Mouse (Mus musculus): Measurements from ENCODE around the gene Hapln4. TPM values are rescaled to one million over a fixed set of nuclear protein-coding genes. Genes with fewer than 3 reads are reported as not detected.

Hapln4 gene
- polyA plus RNA-seq, 1 experiment from 2014 or later: 0.02 TPM

- DNase-seq (peak; percentile 91), ATAC-seq (peak; percentile 90)
- WGBS (ENCODE audit: insufficient replicate concordance): under 1% methylated on average over 37 of the region's 37 CpGs
- peak within 1 kb of the TSS; percentile 81 for H3K4me2 ChIP-seq (ENCODE audit: low read depth, low read length)
- no peaks in the 10 kb centered on the region for H3K9me3 ChIP-seq (ENCODE audit: low read length)
- no peaks in the 10 kb centered on the region for H3K27me3 ChIP-seq (ENCODE audit: insufficient read depth, low read length)
- peaks cover 14% of the 10 kb centered on the region for H3K36me3 ChIP-seq (replicated peaks; ENCODE audit: insufficient read depth, low read length)
- H3K9ac ChIP-seq (replicated peaks): peak within 1 kb of the TSS; percentile 75
- peaks cover 17% of the 10 kb centered on the region for H3K4me1 ChIP-seq (ENCODE audit: insufficient read depth)
- TF ChIP-seq EP300 (IDR thresholded peaks at IDR 0.05; ENCODE audit: low read depth) (no peak), CTCF (IDR thresholded peaks at IDR 0.05; ENCODE audit: low read depth) (no peak)
- peak within 1 kb of the TSS; percentile 68 for H3K27ac ChIP-seq (ENCODE audit: low read depth)
- peak within 1 kb of the TSS; percentile 71 for H3K4me3 ChIP-seq (ENCODE audit: low read depth, low read length)
These were observed 48.1 kb downstream of the Hapln4 start, which contains the start of gene Nr2c2ap for GRCm38 (mm10) chr8:70131166-70131883. Gene Nr2c2ap (plus strand): TSS chr8:70131333.

DNA sequence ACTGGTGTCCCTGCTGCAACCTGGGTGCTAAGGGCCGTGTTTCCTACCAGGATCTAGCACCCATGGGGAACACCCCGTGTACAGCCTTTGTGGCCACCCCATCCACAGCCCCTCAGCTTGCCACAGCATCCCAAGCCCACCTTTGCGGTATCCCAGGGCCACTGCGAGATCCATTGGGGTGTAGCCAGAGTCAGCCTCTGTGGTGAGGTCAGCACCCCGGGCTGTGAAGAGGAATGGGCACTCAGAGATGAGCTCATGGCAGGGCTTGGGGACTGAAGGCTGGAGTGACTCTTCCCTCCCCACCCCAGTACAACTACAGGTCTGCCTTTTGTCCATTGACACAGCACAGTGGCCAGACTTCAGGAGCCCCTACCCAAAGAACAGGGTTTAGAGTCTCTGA, 50.8 kb downstream of the Hapln4 start:
- DNase-seq: no peak
- no peak overlapping the region for H3K27ac ChIP-seq (ENCODE audit: low read depth)
- peaks cover 27% of the 10 kb centered on the region for H3K4me1 ChIP-seq (ENCODE audit: insufficient read depth)
- ATAC-seq: no peak
- H3K9me3 ChIP-seq (ENCODE audit: low read length): no peaks in the 10 kb centered on the region
- 85% methylated on average over 5 of the region's 5 CpGs for WGBS (ENCODE audit: insufficient replicate concordance)
- H3K4me2 ChIP-seq (ENCODE audit: low read depth, low read length): no peak overlapping the region
- H3K4me3 ChIP-seq (ENCODE audit: low read depth, low read length): no peak overlapping the region
- no peak for TF ChIP-seq EP300 (IDR thresholded peaks at IDR 0.05; ENCODE audit: low read depth)
- no peak for TF ChIP-seq CTCF (IDR thresholded peaks at IDR 0.05; ENCODE audit: low read depth)
- H3K36me3 ChIP-seq (replicated peaks; ENCODE audit: insufficient read depth, low read length): peaks cover 14% of the 10 kb centered on the region
- H3K9ac ChIP-seq (replicated peaks): no peak overlapping the region
- H3K27me3 ChIP-seq (ENCODE audit: insufficient read depth, low read length): no peaks in the 10 kb centered on the region

GRCm38 (mm10) chr8:70134931-70135330, 51.7 kb downstream of the Hapln4 start:
- H3K36me3 ChIP-seq (replicated peaks; ENCODE audit: insufficient read depth, low read length): peaks cover 14% of the 10 kb centered on the region
- no peak overlapping the region for H3K4me3 ChIP-seq (ENCODE audit: low read depth, low read length)
- DNase-seq (no peak), ATAC-seq (no peak)
- peaks cover 19% of the 10 kb centered on the region for H3K4me1 ChIP-seq (ENCODE audit: insufficient read depth)
- H3K9me3 ChIP-seq (ENCODE audit: low read length): no peaks in the 10 kb centered on the region
- WGBS (ENCODE audit: insufficient replicate concordance): 88% methylated on average over 9 of the region's 9 CpGs
- no peaks in the 10 kb centered on the region for H3K27me3 ChIP-seq (ENCODE audit: insufficient read depth, low read length)
- no peak overlapping the region for H3K27ac ChIP-seq (ENCODE audit: low read depth)
- TF ChIP-seq EP300 (IDR thresholded peaks at IDR 0.05; ENCODE audit: low read depth) (no peak), CTCF (IDR thresholded peaks at IDR 0.05; ENCODE audit: low read depth) (no peak)
- no peak overlapping the region for H3K9ac ChIP-seq (replicated peaks)
- no peak overlapping the region for H3K4me2 ChIP-seq (ENCODE audit: low read depth, low read length)

GRCm38 (mm10) chr8:70136591-70136990, 53.3 kb downstream of the Hapln4 start:
- Histone ChIP-seq H3K4me3 (ENCODE audit: low read depth, low read length) (no peak overlapping the region), H3K9ac (replicated peaks) (no peak overlapping the region), H3K4me2 (ENCODE audit: low read depth, low read length) (no peak overlapping the region), H3K4me1 (ENCODE audit: insufficient read depth) (peaks cover 26% of the 10 kb centered on the region), H3K9me3 (ENCODE audit: low read length) (no peaks in the 10 kb centered on the region), H3K36me3 (replicated peaks; ENCODE audit: insufficient read depth, low read length) (peaks cover 14% of the 10 kb centered on the region), H3K27ac (ENCODE audit: low read depth) (no peak overlapping the region), H3K27me3 (ENCODE audit: insufficient read depth, low read length) (no peaks in the 10 kb centered on the region)
- 81% methylated on average over 4 of the region's 4 CpGs for WGBS (ENCODE audit: insufficient replicate concordance)
- ATAC-seq: no peak
- TF ChIP-seq EP300 (IDR thresholded peaks at IDR 0.05; ENCODE audit: low read depth) (no peak), CTCF (IDR thresholded peaks at IDR 0.05; ENCODE audit: low read depth) (no peak)
- DNase-seq: no peak

DNA sequence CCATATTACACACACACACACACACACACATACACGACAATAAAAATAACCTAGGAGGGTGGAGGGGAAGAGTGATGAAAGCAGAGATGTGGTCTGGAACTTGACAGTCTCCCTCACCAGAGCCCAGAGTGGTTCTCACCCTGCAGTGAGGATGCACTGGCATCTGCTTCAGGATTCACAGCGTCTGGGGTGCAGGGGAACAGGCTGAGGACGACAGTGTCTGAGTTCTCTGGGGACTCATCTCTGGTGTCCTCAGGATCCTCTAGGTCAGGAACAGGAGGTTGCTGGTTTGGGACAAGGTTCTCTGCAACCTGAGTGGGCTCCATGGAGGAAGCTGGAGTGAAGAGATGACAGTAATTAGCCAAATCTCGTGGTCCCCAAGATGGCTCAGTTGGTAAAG, 54.6 kb downstream of the Hapln4 start:
- Histone ChIP-seq H3K4me3 (ENCODE audit: low read depth, low read length) (no peak overlapping the region), H3K9ac (replicated peaks) (peak overlapping the region; percentile 67), H3K4me1 (ENCODE audit: insufficient read depth) (peaks cover 21% of the 10 kb centered on the region), H3K36me3 (replicated peaks; ENCODE audit: insufficient read depth, low read length) (peaks cover 16% of the 10 kb centered on the region), H3K27ac (ENCODE audit: low read depth) (peak overlapping the region; percentile 80; the same call in 1 of the 2 replicates), H3K9me3 (ENCODE audit: low read length) (no peaks in the 10 kb centered on the region), H3K27me3 (ENCODE audit: insufficient read depth, low read length) (no peaks in the 10 kb centered on the region), H3K4me2 (ENCODE audit: low read depth, low read length) (peak overlapping the region; percentile 78)
- TF ChIP-seq EP300 (IDR thresholded peaks at IDR 0.05; ENCODE audit: low read depth) (no peak), CTCF (IDR thresholded peaks at IDR 0.05; ENCODE audit: low read depth) (no peak)
- DNase-seq (no peak), ATAC-seq (no peak)
- 79% methylated on average over 4 of the region's 4 CpGs for WGBS (ENCODE audit: insufficient replicate concordance)

DNA sequence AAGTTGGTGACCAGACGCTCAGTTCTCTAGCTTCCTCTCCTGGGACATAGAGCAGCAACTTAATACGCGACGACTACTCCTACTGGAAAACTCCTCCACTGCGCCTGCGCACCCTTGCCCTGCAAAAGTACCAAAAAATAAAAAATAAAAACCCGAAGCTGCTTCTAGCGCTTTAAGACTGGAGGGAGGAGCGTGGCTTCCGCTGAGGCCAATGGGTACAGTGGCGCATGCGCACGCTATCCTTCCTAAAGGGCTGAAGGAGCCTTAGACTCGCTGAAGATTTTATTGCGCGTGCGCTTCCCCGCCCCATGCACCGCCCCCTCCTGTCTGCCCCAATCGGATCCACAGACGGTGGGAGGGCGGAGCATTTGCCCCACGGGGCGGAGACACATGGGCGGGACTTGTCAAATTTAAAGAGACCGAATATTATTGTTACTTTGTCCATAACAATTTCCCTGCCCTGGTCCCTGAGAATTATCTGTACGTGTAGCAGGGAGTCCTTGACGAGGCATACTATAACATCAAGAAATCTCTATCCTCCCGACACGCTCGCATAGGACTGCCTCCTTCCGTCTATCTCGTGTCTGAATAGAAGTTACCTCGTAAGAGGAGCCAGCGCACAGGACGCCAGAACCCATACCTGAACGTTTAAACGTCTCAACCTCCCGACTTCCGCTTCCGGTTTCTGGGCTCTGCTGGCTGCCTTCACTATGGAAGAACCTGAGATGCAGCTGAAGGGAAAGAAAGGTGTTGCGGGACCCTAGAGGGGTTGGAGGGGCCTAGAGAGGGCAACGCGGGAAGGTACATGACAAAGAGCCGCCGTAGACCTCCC, 56.0 kb downstream of the Hapln4 start, which contains the start of the genes Rfxank, Borcs8 and Mef2b:
Rfxank (minus strand) TSS at position 129 of the 832 bp plus-strand sequence.
Borcs8 (plus strand) TSS at position 474 of the 832 bp plus-strand sequence.
Mef2b (plus strand) TSS at position 686 of the 832 bp plus-strand sequence.
- H3K27me3 ChIP-seq (ENCODE audit: insufficient read depth, low read length): no peaks in the 10 kb centered on the region
- H3K27ac ChIP-seq (ENCODE audit: low read depth): peak within 1 kb of the TSS; percentile 86
- peak within 1 kb of the TSS; percentile 77 for H3K9ac ChIP-seq (replicated peaks)
- no peaks in the 10 kb centered on the region for H3K9me3 ChIP-seq (ENCODE audit: low read length)
- TF ChIP-seq EP300 (IDR thresholded peaks at IDR 0.05; ENCODE audit: low read depth) (peak; percentile 43; the same call in 1 of the 2 replicates), CTCF (IDR thresholded peaks at IDR 0.05; ENCODE audit: low read depth) (no peak)
- peaks cover 12% of the 10 kb centered on the region for H3K36me3 ChIP-seq (replicated peaks; ENCODE audit: insufficient read depth, low read length)
- H3K4me1 ChIP-seq (ENCODE audit: insufficient read depth): peaks cover 21% of the 10 kb centered on the region
- peak within 1 kb of the TSS; percentile 78 for H3K4me2 ChIP-seq (ENCODE audit: low read depth, low read length)
- DNase-seq (peak; percentile 99), ATAC-seq (peak; percentile 98)
- under 1% methylated on average over 46 of the region's 46 CpGs for WGBS (ENCODE audit: insufficient replicate concordance)
- H3K4me3 ChIP-seq (ENCODE audit: low read depth, low read length): peak within 1 kb of the TSS; percentile 80

Data from liver, postnatal 0 days (tissue).